In the genomic region with DNA sequence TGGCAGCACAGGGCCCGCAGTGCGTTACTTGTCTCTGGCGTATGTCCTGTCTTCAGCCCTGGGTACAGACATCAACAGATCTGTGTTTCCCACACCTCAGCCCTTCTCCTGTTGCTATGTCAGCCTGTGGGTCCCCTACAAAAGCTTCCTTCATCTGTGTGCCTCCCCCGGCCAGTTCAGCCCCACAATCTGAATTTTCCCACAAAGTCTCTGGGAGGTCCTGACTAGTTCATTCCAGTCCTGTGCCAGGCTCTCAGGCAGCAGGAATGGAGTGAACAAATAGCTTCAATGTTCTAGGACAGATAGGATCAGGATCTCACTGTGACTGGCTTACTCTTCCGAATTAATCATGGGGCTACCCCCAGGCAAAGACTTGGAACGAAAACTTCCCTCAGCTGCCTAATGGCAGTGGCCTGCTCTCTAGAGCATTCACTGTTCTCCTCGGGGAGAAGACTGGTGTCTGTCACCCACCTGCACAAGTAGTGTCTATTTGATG, we compare ENCODE assay signal across 12 mouse cellular contexts. TPM values are rescaled to one million over a fixed set of nuclear protein-coding genes. Genes with fewer than 3 reads are reported as not detected.
A peak's percentile ranks its signal among the peaks of the same experiment; 100 is the strongest.
DNase-seq lines count a peak whose midpoint lies in the region; ATAC-seq lines count a peak whose summit lies in the region.
"Had no signal": no experiment of that assay in that cellular context is flagged by ENCODE, and none has a peak within 500 bp of the region (broad histone marks: within the 10 kb centered on the region; RNA-seq: fewer than 3 reads in every experiment).

No protein-coding gene starts in this region.

- H3K4me1 ChIP-seq in intestine, embryonic 16.5 days (ENCODE audit: control insufficient read depth, insufficient read depth, low read length) = no peaks in the 10 kb centered on the region
- no peaks in the 10 kb centered on the region for H3K4me1 ChIP-seq in intestine, embryonic 15.5 days (replicated peaks)
- peaks cover 65% of the 10 kb centered on the region for H3K4me1 ChIP-seq in liver, embryonic 12.5 days
- peaks cover 13% of the 10 kb centered on the region for H3K4me1 ChIP-seq in liver, embryonic 11.5 days (replicated peaks; ENCODE audit: control insufficient read depth, insufficient read depth, low read length)
- no peaks in the 10 kb centered on the region; the same call in 1 of the 2 replicates for H3K4me1 ChIP-seq in embryonic facial prominence, embryonic 15.5 days
- H3K4me1 ChIP-seq in liver, embryonic 15.5 days (replicated peaks) = peaks cover 59% of the 10 kb centered on the region
- H3K4me1 ChIP-seq: forebrain, embryonic 12.5 days had no signal

- H3K9me3 ChIP-seq in intestine, embryonic 16.5 days (ENCODE audit: control insufficient read depth, low read length) = no peaks in the 10 kb centered on the region
- no peaks in the 10 kb centered on the region for H3K9me3 ChIP-seq in intestine, embryonic 15.5 days
- H3K9me3 ChIP-seq in liver, embryonic 12.5 days (replicated peaks) = no peaks in the 10 kb centered on the region
- H3K9me3 ChIP-seq in liver, embryonic 11.5 days (ENCODE audit: control insufficient read depth, low read length) = no peaks in the 10 kb centered on the region
- no peaks in the 10 kb centered on the region for H3K9me3 ChIP-seq in embryonic facial prominence, embryonic 15.5 days (replicated peaks)
- H3K9me3 ChIP-seq in liver, embryonic 15.5 days (replicated peaks) = no peaks in the 10 kb centered on the region
- H3K9me3 ChIP-seq: forebrain, embryonic 12.5 days had no signal

- H3K27me3 ChIP-seq in intestine, embryonic 16.5 days (replicated peaks; ENCODE audit: control insufficient read depth, insufficient read depth, low read length) = no peaks in the 10 kb centered on the region
- no peaks in the 10 kb centered on the region for H3K27me3 ChIP-seq in intestine, embryonic 15.5 days (replicated peaks)
- no peaks in the 10 kb centered on the region for H3K27me3 ChIP-seq in liver, embryonic 12.5 days (replicated peaks)
- H3K27me3 ChIP-seq in liver, embryonic 11.5 days (replicated peaks; ENCODE audit: control insufficient read depth, insufficient read depth, low read length) = no peaks in the 10 kb centered on the region
- no peaks in the 10 kb centered on the region for H3K27me3 ChIP-seq in embryonic facial prominence, embryonic 15.5 days
- no peaks in the 10 kb centered on the region for H3K27me3 ChIP-seq in liver, embryonic 15.5 days
- H3K27me3 ChIP-seq: forebrain, embryonic 12.5 days had no signal

- H3K4me2 ChIP-seq in intestine, embryonic 16.5 days (ENCODE audit: low read depth, low read length) = no peak overlapping the region
- no peak overlapping the region for H3K4me2 ChIP-seq in intestine, embryonic 15.5 days (replicated peaks)
- H3K4me2 ChIP-seq in liver, embryonic 12.5 days = no peak overlapping the region
- H3K4me2 ChIP-seq in liver, embryonic 11.5 days = no peak overlapping the region
- H3K4me2 ChIP-seq in embryonic facial prominence, embryonic 15.5 days (replicated peaks) = no peak overlapping the region
- no peak overlapping the region for H3K4me2 ChIP-seq in liver, embryonic 15.5 days
- H3K4me2 ChIP-seq: forebrain, embryonic 12.5 days had no signal

- ATAC-seq in intestine, embryonic 16.5 days = peak; percentile 51
- ATAC-seq in intestine, embryonic 15.5 days = no peak
- ATAC-seq in liver, embryonic 12.5 days = no peak
- no peak for ATAC-seq in liver, embryonic 11.5 days (replicated peaks; ENCODE audit: low FRiP score)
- peak; percentile 24; the same call in 1 of the 2 replicates for ATAC-seq in embryonic facial prominence, embryonic 15.5 days (ENCODE audit: insufficient number of reproducible peaks, low FRiP score, low TSS enrichment, low read depth)
- ATAC-seq in liver, embryonic 15.5 days (ENCODE audit: insufficient read depth) = no peak
- no peak for ATAC-seq in erythroblast, adult 5-6 weeks (replicated peaks; ENCODE audit: low FRiP score, poor library complexity, severe bottlenecking)

- 78% methylated on average over 7 of the region's 7 CpGs for WGBS in intestine, embryonic 16.5 days
- 71% methylated on average over 7 of the region's 7 CpGs for WGBS in intestine, embryonic 15.5 days
- WGBS in liver, embryonic 12.5 days (ENCODE audit: insufficient replicate concordance) = 70% methylated on average over 7 of the region's 7 CpGs
- WGBS in liver, embryonic 11.5 days = 86% methylated on average over 7 of the region's 7 CpGs
- 47% methylated on average over 7 of the region's 7 CpGs for WGBS in embryonic facial prominence, embryonic 15.5 days
- WGBS in liver, embryonic 15.5 days (ENCODE audit: insufficient replicate concordance) = 76% methylated on average over 7 of the region's 7 CpGs

- no peaks in the 10 kb centered on the region for H3K36me3 ChIP-seq in intestine, embryonic 16.5 days (ENCODE audit: control insufficient read depth, insufficient read depth, low read length)
- no peaks in the 10 kb centered on the region for H3K36me3 ChIP-seq in intestine, embryonic 15.5 days
- H3K36me3 ChIP-seq in liver, embryonic 12.5 days = no peaks in the 10 kb centered on the region
- no peaks in the 10 kb centered on the region for H3K36me3 ChIP-seq in liver, embryonic 11.5 days (ENCODE audit: control insufficient read depth, insufficient read depth, low read length)
- H3K36me3 ChIP-seq in embryonic facial prominence, embryonic 15.5 days = no peaks in the 10 kb centered on the region
- no peaks in the 10 kb centered on the region for H3K36me3 ChIP-seq in liver, embryonic 15.5 days (replicated peaks)
- H3K36me3 ChIP-seq: forebrain, embryonic 12.5 days had no signal

- DNase-seq in liver, embryonic 11.5 days (ENCODE audit: low spot score) = no peak
- DNase-seq in thymus, postnatal 4 days = no peak
- DNase-seq: kidney, adult 8-10 months; spleen, adult 18-20 months; thymus, postnatal 25 days had no signal

- H3K27ac ChIP-seq in intestine, embryonic 16.5 days (ENCODE audit: low read length) = no peak overlapping the region
- no peak overlapping the region for H3K27ac ChIP-seq in intestine, embryonic 15.5 days
- H3K27ac ChIP-seq in liver, embryonic 12.5 days = peak overlapping the region; percentile 84
- no peak overlapping the region for H3K27ac ChIP-seq in liver, embryonic 11.5 days (ENCODE audit: low read depth, low read length)
- H3K27ac ChIP-seq in embryonic facial prominence, embryonic 15.5 days (replicated peaks) = no peak overlapping the region
- H3K27ac ChIP-seq in liver, embryonic 15.5 days (replicated peaks) = peak overlapping the region; percentile 83
- H3K27ac ChIP-seq: forebrain, embryonic 12.5 days had no signal

- no peak overlapping the region for H3K4me3 ChIP-seq in intestine, embryonic 16.5 days (ENCODE audit: low read length)
- no peak overlapping the region for H3K4me3 ChIP-seq in intestine, embryonic 15.5 days (replicated peaks)
- H3K4me3 ChIP-seq in liver, embryonic 12.5 days = no peak overlapping the region
- H3K4me3 ChIP-seq in liver, embryonic 11.5 days (ENCODE audit: low read depth, low read length) = no peak overlapping the region
- no peak overlapping the region for H3K4me3 ChIP-seq in embryonic facial prominence, embryonic 15.5 days (replicated peaks)
- no peak overlapping the region for H3K4me3 ChIP-seq in liver, embryonic 15.5 days (replicated peaks)
- H3K4me3 ChIP-seq: forebrain, embryonic 12.5 days had no signal

- H3K9ac ChIP-seq in intestine, embryonic 16.5 days (ENCODE audit: low read depth, low read length) = no peak overlapping the region
- no peak overlapping the region for H3K9ac ChIP-seq in intestine, embryonic 15.5 days
- no peak overlapping the region for H3K9ac ChIP-seq in liver, embryonic 12.5 days
- H3K9ac ChIP-seq in liver, embryonic 11.5 days (ENCODE audit: low read depth, low read length) = no peak overlapping the region
- H3K9ac ChIP-seq in embryonic facial prominence, embryonic 15.5 days = no peak overlapping the region
- H3K9ac ChIP-seq in liver, embryonic 15.5 days = no peak overlapping the region
- H3K9ac ChIP-seq: forebrain, embryonic 12.5 days had no signal

RNA-seq across cellular contexts. Expression of a gene that starts 3.6 kb away (rescaled TPM):
- polyA plus RNA-seq in intestine, embryonic 16.5 days (2015; fragmentation: Nextera tagmentation; extraction: Ambion mirVana) = 2.5 and 2.6 TPM in 2 replicates
- 1.6 and 1.8 TPM in 2 replicates for polyA plus RNA-seq in intestine, embryonic 15.5 days (2015; fragmentation: Nextera tagmentation; extraction: Ambion mirVana)
- 0.60 and 1.2 TPM in 2 replicates for polyA plus RNA-seq in liver, embryonic 12.5 days (2016; fragmentation: Nextera tagmentation; extraction: Ambion mirVana)
- polyA plus RNA-seq in liver, embryonic 11.5 days (2014; fragmentation: Nextera tagmentation; extraction: Ambion mirVana) = 0.60 and 1.8 TPM in 2 replicates
- polyA plus RNA-seq in embryonic facial prominence, embryonic 15.5 days (2015; fragmentation: Nextera tagmentation; extraction: Ambion mirVana) = 1.3 and 1.5 TPM in 2 replicates
- 2.3 and 2.6 TPM in 2 replicates for polyA plus RNA-seq in liver, embryonic 15.5 days (2015; fragmentation: Nextera tagmentation; extraction: Ambion mirVana)
- 3.8 TPM in 1 of 2 replicates, not detected in the other for total RNA-seq in erythroblast, adult 5-6 weeks (2015; ENCODE audit: low replicate concordance)
- total RNA-seq in erythroblast, adult 5-6 weeks (2017; ENCODE audit: low replicate concordance) = 0.51 and 0.84 TPM in 2 replicates

Comparison
In these comparisons a context has a peak if more than half of its experiments do, and no peak if none do; other contexts are left out.
1. ATAC-seq: peak in intestine, embryonic 16.5 days (single experiment) and embryonic facial prominence, embryonic 15.5 days (single experiment); none in intestine, embryonic 15.5 days (single experiment), liver, embryonic 12.5 days (single experiment), liver, embryonic 11.5 days (single experiment), liver, embryonic 15.5 days (single experiment) and erythroblast, adult 5-6 weeks (single experiment).
2. H3K27ac ChIP-seq: peak in liver, embryonic 12.5 days (single experiment) and liver, embryonic 15.5 days (single experiment); none in intestine, embryonic 16.5 days (single experiment), intestine, embryonic 15.5 days (single experiment), liver, embryonic 11.5 days (single experiment) and embryonic facial prominence, embryonic 15.5 days (single experiment).